Mouse (Mus musculus) Muller cell, postnatal 12 days (primary cell): ENCODE results near the gene Fkbp10.
A peak's percentile ranks its signal among the peaks of the same experiment; 100 is the strongest.

Experiments
- DNase-seq: peaks from one replicate; pipeline ENCODE4 v3.0.0-alpha.2; 2015; ENCODE audit errors: inconsistent ontology term

Gene Fkbp10

GRCm38 (mm10) chr11:100394353-100395074 lies 21.0 kb upstream of the Fkbp10 start:
- DNase-seq: no peak

DNA sequence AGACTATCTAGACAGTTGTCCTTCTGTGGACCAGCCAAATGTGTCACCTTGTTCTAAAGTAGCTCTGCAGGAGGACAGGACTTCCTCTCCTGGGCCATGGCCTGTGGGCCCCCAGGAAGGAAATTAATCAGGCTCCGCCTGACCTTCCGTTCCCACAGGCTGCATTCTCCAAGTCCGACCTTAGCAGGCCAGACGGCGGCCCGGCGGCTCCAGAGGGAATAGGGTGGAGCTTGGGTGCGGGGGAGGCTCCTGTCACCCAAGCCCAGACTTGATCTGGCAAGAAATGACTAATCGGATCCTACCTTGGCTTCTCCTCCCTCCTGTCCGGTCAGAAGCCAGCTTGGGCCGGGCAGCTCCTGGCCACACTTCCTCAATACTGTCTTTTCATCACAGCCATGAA lies 20.3 kb upstream of the Fkbp10 start:
- DNase-seq: peak; percentile 72

DNA sequence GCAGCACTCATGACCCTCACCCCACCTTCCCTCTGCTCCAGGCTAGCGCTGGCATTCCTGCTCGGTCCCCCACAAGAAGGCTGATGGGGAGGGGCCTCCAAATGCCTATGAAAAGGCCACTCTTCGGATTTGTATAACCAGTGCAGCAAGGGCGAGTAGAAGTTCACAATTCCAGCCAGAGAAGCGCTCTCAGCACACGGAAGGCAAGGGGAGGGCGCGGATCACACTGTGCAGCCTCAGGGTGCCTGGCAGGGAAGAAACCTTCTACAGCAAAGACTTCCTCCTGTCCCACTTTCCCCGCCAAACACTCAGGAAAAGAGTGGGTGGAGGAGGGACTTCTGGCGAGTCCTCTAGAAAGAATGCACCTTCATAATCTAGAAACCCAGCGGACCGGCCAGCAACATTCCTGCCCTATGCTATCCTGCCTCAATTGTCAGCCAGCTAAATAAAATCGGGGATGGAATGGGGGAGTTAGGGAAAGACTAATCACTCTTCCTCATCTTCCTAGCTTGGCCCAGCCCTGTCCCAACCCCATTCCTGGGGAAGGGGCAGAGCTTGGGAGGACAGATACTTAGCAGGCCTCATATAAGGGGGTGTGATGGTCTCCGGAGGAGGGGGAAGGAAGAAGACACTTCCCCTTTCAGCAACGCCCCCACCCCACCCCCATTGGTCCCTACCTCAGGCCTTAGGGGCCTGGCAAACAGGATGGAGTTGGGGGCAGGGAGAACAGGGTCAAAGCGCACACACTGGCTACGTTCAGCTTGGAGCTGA lies 19.5 kb upstream of the Fkbp10 start:
- DNase-seq: peak; percentile 72

GRCm38 (mm10) chr11:100396886-100397599 lies 18.5 kb upstream of the Fkbp10 start:
- no peak for DNase-seq

GRCm38 (mm10) chr11:100397600-100398389 lies 17.7 kb upstream of the Fkbp10 start, which contains the start of gene Jup:
TSS of gene Jup (minus strand) at chr11:100397763.
- peak; percentile 100 for DNase-seq

- no peak for DNase-seq
These were observed 17.0 kb upstream of the Fkbp10 start for GRCm38 (mm10) chr11:100398517-100398916.

- DNase-seq: no peak
These were observed 16.2 kb upstream of the Fkbp10 start for GRCm38 (mm10) chr11:100399320-100399719.

DNA sequence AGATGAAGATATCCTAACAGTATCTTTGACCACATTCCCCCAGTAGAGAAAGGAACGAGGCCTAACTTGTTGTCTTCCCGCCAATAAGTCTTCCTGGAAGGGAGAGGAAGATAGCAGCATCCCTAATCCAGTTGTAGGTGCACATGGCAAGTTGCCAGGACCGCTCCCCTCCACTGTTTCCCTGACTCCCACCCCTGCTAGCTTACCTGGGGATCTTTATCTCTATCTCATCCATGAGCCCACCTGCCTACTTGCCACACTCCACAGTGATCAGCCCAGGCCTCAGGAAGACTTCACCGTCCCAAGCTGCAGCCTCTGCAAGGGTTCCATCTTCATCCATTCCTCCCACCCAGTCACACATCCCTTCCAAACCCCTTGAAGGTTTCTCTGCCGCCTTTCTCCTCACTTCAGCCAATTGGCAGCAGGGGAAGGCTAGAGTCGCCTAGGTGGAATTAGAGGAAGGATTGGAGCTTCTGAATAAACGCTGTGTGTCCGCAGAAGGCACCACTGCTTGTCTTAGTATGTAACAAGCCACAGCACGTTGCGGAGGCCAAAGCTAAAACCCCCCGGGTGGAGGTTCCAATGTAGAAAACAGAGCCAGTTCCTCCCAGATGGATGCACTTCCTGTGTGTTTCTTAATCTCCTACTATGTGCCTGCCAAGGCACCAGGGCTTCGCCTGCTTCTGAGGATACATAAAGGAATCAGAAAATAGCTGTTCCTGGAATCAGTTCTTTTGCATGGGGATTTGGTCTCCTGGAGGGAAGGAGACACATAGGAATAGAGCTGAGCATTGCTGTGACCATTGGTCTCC lies 15.6 kb upstream of the Fkbp10 start:
- DNase-seq: no peak

GRCm38 (mm10) chr11:100400842-100401241 lies 14.7 kb upstream of the Fkbp10 start:
- no peak for DNase-seq

GRCm38 (mm10) chr11:100402240-100402639 lies 13.3 kb upstream of the Fkbp10 start:
- DNase-seq: no peak

- DNase-seq: no peak
These were observed 12.8 kb upstream of the Fkbp10 start for GRCm38 (mm10) chr11:100402682-100403081.

GRCm38 (mm10) chr11:100403445-100404134 lies 11.9 kb upstream of the Fkbp10 start:
- DNase-seq: no peak

GRCm38 (mm10) chr11:100404456-100405074 lies 10.9 kb upstream of the Fkbp10 start:
- no peak for DNase-seq

DNA sequence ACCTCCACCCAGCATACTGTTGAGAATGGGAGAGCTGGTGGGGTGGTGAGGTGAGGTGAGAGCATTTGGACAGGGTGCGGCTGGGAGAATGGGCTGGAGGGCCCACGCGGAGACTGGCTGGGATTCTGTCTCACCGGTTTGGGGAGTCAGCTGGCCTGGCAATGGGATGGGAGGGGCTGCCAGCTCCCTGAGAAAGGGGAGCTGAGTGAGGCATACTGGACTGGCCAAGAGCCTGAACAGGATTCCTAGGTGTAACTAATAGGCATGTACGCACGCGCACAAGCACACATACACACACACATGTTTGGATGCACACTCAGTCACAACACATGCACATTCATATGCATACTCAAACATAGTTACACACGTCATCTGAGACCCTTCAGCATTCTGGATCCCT lies 9.2 kb upstream of the Fkbp10 start:
- no peak for DNase-seq

DNA sequence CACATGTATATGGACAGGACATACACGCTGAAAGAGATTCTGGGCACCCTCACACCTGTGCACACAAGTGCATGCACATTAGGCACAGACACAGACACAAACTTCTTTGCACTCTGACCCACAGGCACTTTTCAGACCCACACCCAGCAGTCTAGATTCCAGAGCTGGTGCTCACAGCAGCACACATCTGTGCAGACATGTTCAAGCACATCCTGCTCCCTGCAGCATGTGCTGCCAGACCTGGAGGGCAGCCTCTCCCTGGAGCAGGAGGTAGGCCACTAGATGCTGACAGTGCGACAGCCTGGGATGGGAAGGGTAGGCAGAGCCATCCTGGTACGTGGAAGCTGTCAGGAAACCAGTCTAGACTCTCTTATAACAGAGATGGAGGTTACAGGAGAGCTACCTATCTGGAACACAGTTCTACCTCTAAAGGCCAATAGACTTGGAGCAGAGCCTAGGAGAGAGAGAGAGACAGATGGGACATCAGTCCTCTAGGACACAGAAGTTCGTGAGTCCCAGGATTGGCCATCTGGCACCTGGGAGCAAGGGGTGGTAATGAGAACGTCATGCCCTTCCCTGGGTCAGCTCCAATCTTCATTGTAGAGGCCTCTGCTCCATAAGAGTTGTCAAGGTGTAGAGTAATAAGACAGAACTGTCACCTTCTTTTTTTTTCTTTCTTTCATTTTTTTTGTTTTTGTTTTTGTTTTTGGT lies 8.3 kb upstream of the Fkbp10 start:
- DNase-seq: no peak

DNA sequence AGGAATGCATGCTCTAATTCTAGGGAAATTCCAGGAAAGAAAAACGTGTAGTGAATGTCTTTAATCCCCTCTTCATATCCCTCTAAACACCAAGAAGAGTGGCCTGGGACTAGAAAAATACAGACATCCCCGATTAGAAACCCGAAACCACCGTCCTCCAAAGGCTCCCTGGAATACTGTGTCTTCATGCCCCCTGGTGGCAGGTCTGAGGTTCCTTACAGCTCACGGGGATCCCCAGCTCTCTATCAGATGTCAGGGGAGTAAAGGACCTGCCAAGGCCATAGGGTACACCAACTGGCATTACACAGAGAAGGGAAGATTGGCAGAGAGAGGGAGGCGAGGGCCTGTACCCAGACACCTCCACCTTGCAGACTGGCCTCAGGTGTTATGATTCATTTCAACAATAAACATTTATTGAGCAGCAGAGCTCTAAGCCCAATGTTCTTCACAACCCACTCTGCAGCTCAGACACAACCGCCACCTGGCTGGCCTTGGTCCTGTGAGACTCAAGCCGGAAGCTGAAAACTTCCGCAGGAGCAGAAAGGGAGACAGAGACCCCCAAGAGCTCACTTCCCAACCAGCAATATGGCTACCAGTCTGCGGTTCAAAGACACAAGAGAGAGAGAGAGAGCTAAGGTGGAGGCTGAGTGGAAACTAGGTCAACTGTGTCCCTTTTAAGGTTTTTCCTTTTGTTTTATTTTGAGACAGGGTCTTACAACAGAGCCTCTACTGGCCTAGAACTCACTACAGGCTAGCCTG lies 7.2 kb upstream of the Fkbp10 start:
- peak; percentile 48 for DNase-seq

DNA sequence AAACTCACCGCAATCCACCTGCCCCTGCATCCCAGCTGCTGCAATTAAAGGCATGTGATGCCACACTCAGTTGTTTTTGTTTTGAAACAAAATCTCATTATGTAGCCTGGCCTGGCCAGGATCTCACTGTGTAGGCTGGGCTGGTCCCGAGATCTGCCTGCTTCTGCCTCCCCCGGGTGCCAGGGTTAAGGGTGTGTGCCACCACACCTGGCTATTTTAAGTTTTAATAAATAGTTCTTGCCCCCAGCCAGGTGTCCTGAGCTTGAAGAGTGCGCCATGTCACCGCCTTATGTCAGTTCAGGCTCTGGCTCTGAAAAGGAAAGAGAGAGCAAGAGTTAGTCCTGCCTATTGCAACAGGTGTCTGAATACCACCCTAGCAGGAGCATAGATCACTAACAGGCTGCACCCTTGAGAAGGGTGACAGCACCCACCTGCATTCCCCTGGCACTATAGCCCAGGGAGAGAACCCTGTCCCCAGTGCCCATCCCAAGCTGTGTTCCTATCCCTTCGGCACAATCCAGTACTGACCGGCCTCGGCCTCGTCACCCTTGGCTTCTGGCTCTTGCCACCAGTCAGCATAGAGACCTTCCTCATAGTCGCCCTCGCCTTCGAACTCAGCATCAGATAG lies 6.5 kb upstream of the Fkbp10 start:
- no peak for DNase-seq

DNA sequence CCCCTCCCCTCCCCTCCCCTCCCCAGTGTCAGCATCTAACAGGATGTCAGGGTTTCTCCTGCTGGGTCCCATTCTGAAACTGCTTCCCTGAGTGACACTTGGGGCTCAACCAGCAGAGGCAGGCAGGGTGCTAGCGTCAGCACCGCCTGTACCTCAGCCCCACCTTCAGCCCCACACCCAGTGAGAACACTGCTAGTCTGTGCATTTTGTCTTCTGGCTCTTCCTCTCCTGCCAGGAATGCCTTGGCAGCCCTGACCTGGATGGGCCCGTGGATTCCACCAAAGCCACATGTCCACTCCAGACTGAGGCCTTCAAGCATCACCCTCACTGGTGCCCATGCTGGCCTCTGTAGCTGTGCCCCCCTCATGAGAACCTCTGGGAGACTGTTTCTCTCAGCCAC lies 5.8 kb upstream of the Fkbp10 start:
- no peak for DNase-seq
